Mouse (Mus musculus): ENCODE measurements around the gene Prcc. TPM values are rescaled to one million over a fixed set of nuclear protein-coding genes. Genes with fewer than 3 reads are reported as not detected.
"Not testable (repeated sequence)": the region's sequence is repeated elsewhere in the genome, so short reads cannot be mapped to it uniquely, and the experiment has no call there.

Prcc gene
- polyA plus RNA-seq, 1 experiment = 34.2 TPM

DNA sequence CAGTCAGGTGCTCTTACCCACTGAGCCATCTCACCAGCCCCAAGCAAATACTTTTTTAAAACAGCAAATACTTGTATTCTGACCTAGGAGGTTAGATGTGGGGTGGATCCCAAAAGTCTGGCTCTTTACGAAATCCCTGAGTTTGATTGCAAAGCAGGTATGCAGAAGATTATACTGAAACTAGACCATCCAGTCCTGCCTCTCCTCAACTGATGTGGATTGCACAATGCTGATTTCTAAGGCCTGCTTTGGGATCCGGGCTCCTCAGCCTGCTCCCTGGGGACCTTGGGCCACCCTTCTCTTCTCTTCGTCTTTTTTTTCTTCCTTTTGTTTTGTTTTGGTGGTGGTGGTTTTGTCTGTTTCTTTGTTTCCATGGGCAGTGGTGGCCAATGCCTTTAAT is 6.1 kb upstream of the Prcc start:
- H3K4me1 ChIP-seq (ENCODE audit: control insufficient read depth, insufficient read depth, low read length) = no peaks in the 10 kb centered on the region
- no peak for TF ChIP-seq POLR2A (IDR thresholded peaks at IDR 0.05; ENCODE audit: low read depth, low read length)
- no peak for TF ChIP-seq CTCF (IDR thresholded peaks at IDR 0.05; ENCODE audit: borderline replicate concordance, insufficient read depth, low read length)
- H3K4me3 ChIP-seq (ENCODE audit: insufficient read depth, low read length) = no peak overlapping the region
- H3K27ac ChIP-seq (ENCODE audit: insufficient read depth, low read length) = no peak overlapping the region

DNA sequence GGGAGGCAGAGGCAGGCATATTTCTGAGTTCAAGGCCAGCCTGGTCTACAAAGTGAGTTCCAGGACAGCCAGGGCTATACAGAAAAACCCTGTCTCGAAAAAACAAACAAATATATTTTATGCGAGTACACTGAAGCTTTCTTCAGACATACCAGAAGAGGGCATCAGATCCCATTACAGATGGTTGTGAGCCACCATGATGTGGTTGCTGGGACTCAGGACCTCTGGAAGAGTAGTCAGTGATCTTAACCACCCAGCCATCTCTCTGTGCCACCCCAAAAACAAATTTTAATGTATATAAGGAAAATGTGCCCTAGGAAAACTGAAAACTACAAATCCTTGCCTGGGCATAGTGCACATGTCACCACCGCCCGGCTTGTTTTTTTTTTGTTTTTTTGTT is 2.0 kb upstream of the Prcc start:
- H3K4me3 ChIP-seq (ENCODE audit: insufficient read depth, low read length); H3K4me1 ChIP-seq (ENCODE audit: control insufficient read depth, insufficient read depth, low read length); H3K27ac ChIP-seq (ENCODE audit: insufficient read depth, low read length): not testable (repeated sequence)

DNA sequence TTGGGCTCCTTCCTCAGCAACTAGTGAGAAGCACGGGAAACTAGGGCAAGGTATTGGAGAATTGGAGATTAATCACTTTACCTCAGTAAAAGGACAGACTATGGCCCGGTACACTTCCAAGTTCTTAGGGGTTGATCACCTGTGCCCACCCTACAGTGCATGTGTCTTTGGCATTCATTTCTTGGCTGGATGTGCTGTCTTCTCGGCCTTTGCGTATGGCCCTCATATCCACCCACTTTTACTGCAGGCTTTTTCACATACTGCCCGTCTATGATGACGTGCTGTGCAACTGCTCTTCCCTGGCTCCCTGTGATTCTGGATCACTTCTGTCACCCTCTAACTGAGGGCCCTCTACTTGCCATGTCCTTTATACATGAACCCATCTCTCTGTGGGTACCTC is 1.0 kb upstream of the Prcc start:
- TF ChIP-seq POLR2A (IDR thresholded peaks at IDR 0.05; ENCODE audit: low read depth, low read length) = no peak
- TF ChIP-seq CTCF (IDR thresholded peaks at IDR 0.05; ENCODE audit: borderline replicate concordance, insufficient read depth, low read length) = no peak
- Histone ChIP-seq H3K4me1 (ENCODE audit: control insufficient read depth, insufficient read depth, low read length) (no peaks in the 10 kb centered on the region), H3K27ac (ENCODE audit: insufficient read depth, low read length) (no peak overlapping the region), H3K4me3 (ENCODE audit: insufficient read depth, low read length) (no peak overlapping the region)

DNA sequence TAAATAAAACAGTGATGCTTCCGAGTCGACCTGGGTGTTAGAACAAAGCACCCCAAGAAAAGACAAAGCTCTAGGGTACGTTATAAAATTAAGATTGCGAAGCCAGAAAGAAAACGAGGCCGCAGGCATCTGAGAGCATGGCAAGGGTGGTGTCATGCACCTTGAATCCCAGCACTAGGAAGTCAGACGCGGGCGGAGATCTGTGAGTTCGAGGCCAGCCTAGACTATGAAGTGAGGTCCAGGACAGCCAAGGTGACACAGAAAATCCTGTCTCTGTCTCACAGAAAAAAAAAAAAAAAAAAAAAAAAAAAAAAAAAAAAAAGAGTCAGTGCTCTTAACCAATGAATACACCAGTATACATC is 577 bp upstream of the Prcc start:
- Histone ChIP-seq H3K4me1 (ENCODE audit: control insufficient read depth, insufficient read depth, low read length) (no peaks in the 10 kb centered on the region), H3K4me3 (ENCODE audit: insufficient read depth, low read length) (peak overlapping the region; percentile 41), H3K27ac (ENCODE audit: insufficient read depth, low read length) (no peak overlapping the region)
- TF ChIP-seq CTCF (IDR thresholded peaks at IDR 0.05; ENCODE audit: borderline replicate concordance, insufficient read depth, low read length) = no peak
- no peak for TF ChIP-seq POLR2A (IDR thresholded peaks at IDR 0.05; ENCODE audit: low read depth, low read length)

DNA sequence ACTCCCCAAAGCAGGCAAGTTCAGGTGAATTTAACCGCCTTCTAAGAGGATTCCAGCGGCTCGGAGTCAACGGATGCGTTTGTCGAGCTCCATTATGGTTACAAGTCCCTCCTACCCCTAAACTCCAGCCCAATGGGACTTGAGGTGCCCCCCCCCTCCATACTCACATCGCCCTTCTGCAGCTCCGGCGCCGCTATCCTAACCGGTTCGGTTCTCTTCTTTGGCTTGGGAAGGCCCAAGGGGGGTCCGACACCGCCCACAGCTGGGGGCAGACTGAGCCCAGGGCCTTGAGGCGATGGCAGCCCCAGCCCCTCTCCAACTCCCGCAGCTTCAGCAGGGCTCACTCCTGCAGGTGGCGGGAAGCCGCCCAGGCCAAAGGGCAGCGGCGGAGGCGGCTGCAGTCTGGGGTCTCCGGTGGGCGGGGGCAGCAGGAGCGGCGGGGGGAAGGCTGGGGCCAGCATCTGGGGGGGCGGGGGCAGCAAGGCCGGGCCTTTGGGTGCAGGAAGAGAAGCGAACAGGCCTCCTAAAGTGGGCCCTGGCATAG is 628 bp downstream of the Prcc start:
- peak overlapping the region; percentile 58; the same call in 1 of the 2 replicates for H3K27ac ChIP-seq (ENCODE audit: insufficient read depth, low read length)
- H3K4me3 ChIP-seq (ENCODE audit: insufficient read depth, low read length) = peak overlapping the region; percentile 84
- no peaks in the 10 kb centered on the region for H3K4me1 ChIP-seq (ENCODE audit: control insufficient read depth, insufficient read depth, low read length)
- TF ChIP-seq CTCF (IDR thresholded peaks at IDR 0.05; ENCODE audit: borderline replicate concordance, insufficient read depth, low read length) = no peak
- TF ChIP-seq POLR2A (IDR thresholded peaks at IDR 0.05; ENCODE audit: low read depth, low read length) = peak; percentile 47

DNA sequence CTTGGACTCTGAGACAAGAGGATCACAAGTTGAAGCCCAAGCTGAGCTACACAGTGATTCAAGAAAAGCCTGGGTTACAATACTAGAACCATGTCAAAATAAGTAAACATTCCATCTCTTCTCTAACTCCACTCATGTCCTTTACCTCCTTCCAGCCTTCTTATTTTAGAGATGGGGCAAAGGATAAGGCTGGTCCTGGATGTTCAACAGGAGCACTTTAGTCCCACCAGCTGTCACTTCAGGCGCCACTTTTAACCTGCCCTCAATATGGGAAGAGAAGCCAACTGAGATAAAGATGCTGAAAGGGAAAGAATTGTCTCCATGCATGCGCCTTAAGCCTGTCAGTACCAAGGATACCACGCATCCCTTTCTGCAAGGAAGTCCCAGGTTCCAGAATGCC is 1.1 kb downstream of the Prcc start:
- TF ChIP-seq CTCF (IDR thresholded peaks at IDR 0.05; ENCODE audit: borderline replicate concordance, insufficient read depth, low read length) (no peak), POLR2A (IDR thresholded peaks at IDR 0.05; ENCODE audit: low read depth, low read length) (no peak)
- Histone ChIP-seq H3K4me3 (ENCODE audit: insufficient read depth, low read length) (peak overlapping the region; percentile 84), H3K27ac (ENCODE audit: insufficient read depth, low read length) (no peak overlapping the region), H3K4me1 (ENCODE audit: control insufficient read depth, insufficient read depth, low read length) (no peaks in the 10 kb centered on the region)

DNA sequence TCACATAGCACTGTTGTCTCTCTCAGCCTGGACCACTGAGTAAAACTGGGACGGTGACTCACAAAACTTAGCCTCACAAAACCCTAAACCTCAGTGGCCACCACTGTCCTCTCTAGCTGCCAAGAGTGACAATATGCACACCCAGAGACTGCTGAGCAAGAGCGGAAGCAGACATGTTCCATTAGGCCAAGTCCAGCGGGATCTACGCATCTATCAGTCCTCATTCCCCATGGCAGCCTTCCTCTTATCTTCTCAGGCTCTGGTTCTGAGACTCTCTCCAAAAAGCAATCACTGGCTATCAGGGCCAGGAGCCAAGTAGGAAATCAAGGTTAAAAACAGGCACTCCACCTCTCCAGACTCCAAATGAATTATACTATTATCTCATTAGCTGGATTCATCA is 7.7 kb downstream of the Prcc start:
- no peaks in the 10 kb centered on the region for H3K4me1 ChIP-seq (ENCODE audit: control insufficient read depth, insufficient read depth, low read length)
- no peak overlapping the region for H3K27ac ChIP-seq (ENCODE audit: insufficient read depth, low read length)
- no peak overlapping the region for H3K4me3 ChIP-seq (ENCODE audit: insufficient read depth, low read length)
- TF ChIP-seq POLR2A (IDR thresholded peaks at IDR 0.05; ENCODE audit: low read depth, low read length) (no peak), CTCF (IDR thresholded peaks at IDR 0.05; ENCODE audit: borderline replicate concordance, insufficient read depth, low read length) (no peak)

DNA sequence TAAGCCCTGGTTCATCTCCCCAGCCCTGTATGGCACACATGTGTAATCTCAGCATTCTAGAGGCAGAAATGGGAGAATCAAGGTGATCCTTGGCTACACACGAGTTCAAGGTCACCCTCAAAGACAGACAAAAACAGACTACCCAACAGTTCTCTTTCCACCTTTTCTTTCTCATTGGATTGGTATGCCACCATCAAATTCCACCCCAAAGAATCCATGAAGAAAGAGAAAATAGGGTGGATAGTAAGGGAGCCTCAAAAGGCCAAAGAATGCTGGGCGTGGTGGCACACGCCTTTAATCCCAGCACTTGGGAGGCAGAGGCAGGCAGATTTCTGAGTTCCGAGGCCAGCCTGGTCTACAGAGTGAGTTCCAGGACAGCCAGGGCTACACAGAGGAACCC is 21.3 kb downstream of the Prcc start:
- H3K27ac ChIP-seq (ENCODE audit: insufficient read depth, low read length); H3K4me1 ChIP-seq (ENCODE audit: control insufficient read depth, insufficient read depth, low read length); H3K4me3 ChIP-seq (ENCODE audit: insufficient read depth, low read length): not testable (repeated sequence)

DNA sequence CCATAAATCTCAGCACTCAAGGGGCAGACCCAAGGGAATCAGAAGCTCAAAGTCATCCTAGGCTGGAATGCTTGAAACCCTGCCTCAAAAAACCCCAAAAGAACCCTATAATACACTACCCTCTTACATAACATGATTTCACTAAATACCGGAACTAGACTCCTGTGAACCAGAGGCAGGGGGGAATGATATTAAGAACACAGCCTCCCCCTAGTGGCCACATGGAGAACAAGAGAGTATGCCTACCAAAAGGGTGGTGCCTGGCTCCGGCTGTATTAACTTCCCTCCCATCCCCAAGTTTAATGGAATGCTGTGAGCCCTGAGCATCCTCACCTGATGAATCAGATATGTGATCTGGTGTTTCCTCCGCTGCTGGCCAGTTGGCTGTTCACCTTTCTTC is 25.6 kb downstream of the Prcc start:
- Histone ChIP-seq H3K27ac (ENCODE audit: insufficient read depth, low read length) (no peak overlapping the region), H3K4me1 (ENCODE audit: control insufficient read depth, insufficient read depth, low read length) (peaks cover 4% of the 10 kb centered on the region; the same call in 1 of the 2 replicates), H3K4me3 (ENCODE audit: insufficient read depth, low read length) (no peak overlapping the region)
- TF ChIP-seq CTCF (IDR thresholded peaks at IDR 0.05; ENCODE audit: borderline replicate concordance, insufficient read depth, low read length) (peak; percentile 23; the same call in 1 of the 2 replicates), POLR2A (IDR thresholded peaks at IDR 0.05; ENCODE audit: low read depth, low read length) (no peak)

DNA sequence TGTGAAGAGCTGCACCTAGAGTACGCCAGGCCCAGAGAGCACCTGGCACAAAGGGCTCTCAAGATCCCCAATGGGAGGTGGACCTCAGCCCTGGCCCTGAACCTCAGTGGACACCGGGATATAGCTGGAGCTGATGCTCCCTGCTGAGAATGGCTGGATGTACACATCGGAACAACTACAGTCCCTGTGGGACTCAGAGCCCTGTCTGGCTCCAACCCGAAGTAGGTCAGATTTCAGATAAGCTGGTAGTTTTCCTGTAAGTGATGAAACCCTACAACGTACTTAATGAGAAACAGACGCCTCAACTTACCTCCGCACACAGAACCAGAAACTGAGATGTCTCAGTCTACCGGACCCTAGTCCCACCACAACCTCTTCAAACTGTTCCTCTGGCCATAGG is 27.7 kb downstream of the Prcc start:
- Histone ChIP-seq H3K27ac (ENCODE audit: insufficient read depth, low read length) (no peak overlapping the region), H3K4me1 (ENCODE audit: control insufficient read depth, insufficient read depth, low read length) (peaks cover 4% of the 10 kb centered on the region; the same call in 1 of the 2 replicates), H3K4me3 (ENCODE audit: insufficient read depth, low read length) (no peak overlapping the region)
- TF ChIP-seq POLR2A (IDR thresholded peaks at IDR 0.05; ENCODE audit: low read depth, low read length) (no peak), CTCF (IDR thresholded peaks at IDR 0.05; ENCODE audit: borderline replicate concordance, insufficient read depth, low read length) (no peak)

DNA sequence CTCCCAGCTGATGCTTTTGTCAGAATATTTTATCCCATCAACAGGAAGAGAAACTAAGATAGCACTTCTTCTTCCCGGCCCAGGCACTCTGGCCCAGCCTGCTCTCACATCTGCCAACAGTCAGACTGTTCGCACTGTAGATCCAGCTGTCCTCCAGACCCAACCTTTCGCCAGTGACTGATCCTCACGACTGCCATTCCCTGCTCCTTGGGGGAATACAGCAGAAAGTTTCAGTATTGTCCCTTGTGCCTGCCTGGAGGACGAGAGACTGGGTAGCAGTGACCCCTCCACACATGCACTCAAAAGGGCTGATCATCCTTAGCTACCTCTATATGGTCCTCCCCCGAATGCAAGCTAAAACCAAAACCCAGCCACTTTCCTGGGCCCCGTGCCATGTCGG is 29.5 kb downstream of the Prcc start:
- peaks cover 4% of the 10 kb centered on the region; the same call in 1 of the 2 replicates for H3K4me1 ChIP-seq (ENCODE audit: control insufficient read depth, insufficient read depth, low read length)
- TF ChIP-seq CTCF (IDR thresholded peaks at IDR 0.05; ENCODE audit: borderline replicate concordance, insufficient read depth, low read length) (no peak), POLR2A (IDR thresholded peaks at IDR 0.05; ENCODE audit: low read depth, low read length) (no peak)
- no peak overlapping the region for H3K27ac ChIP-seq (ENCODE audit: insufficient read depth, low read length)

More for the DNA sequence above, 29.5 kb downstream of the Prcc start:
- no peak overlapping the region for H3K4me3 ChIP-seq (ENCODE audit: insufficient read depth, low read length)

All from embryonic fibroblast, embryonic 13.5 days (primary cell).